Mouse (Mus musculus) megakaryocyte, embryonic 14.5 days (primary cell): ENCODE results near the gene Olfr1134. TPM values are rescaled to one million over a fixed set of nuclear protein-coding genes. Genes with fewer than 3 reads are reported as not detected.
"Not testable (repeated sequence)": the region's sequence is repeated elsewhere in the genome, so short reads cannot be mapped to it uniquely, and the experiment has no call there.

Experiments used
- H3K27me3 ChIP-seq: replicated peaks from 2 replicates; pipeline ENCODE3; 2012; ENCODE audit warnings: inconsistent platforms
- H3K36me3 ChIP-seq: replicated peaks from 2 replicates; pipeline ENCODE3; 2012; ENCODE audit warnings: low read length, inconsistent platforms, mixed read lengths
- H3K4me1 ChIP-seq: 2 replicates; pipeline ENCODE4 v1.6.1; 2012; ENCODE audit warnings: inconsistent platforms
- H3K4me3 ChIP-seq: replicated peaks from 2 replicates; pipeline ENCODE3; 2012; ENCODE audit warnings: moderate library complexity, mild to moderate bottlenecking, inconsistent platforms
- H3K9me3 ChIP-seq: 2 replicates; pipeline ENCODE4 v1.6.1; 2012; ENCODE audit warnings: inconsistent platforms
- FLI1 ChIP-seq: IDR thresholded peaks from 2 replicates; pipeline ENCODE4 v1.6.1; 2012; ENCODE audit warnings: low read length, inconsistent platforms, mixed read lengths
- GATA1 ChIP-seq: IDR thresholded peaks from 3 replicates; pipeline ENCODE4 v1.6.1; 2012; ENCODE audit warnings: mixed read lengths, low read length, inconsistent platforms, borderline replicate concordance
- polyA plus RNA-seq: library from polyadenylated mRNA; stranded (reverse); fragments of >175 nt; gene quantifications from 2 replicates; pipeline ENCODE4 v1.2.3, GENCODE M21; 2012; ENCODE audit warnings: low replicate concordance; ENCODE audit not compliant: insufficient read depth

The Olfr1134 gene
- not detected in 2 replicates for polyA plus RNA-seq

GRCm38 (mm10) chr2:87658360-87658759 is at the start of gene Olfr1134:
Olfr1134 (minus strand) TSS chr2:87658460.
- no peaks in the 10 kb centered on the region for H3K4me1 ChIP-seq
- H3K4me3 ChIP-seq, result no peak within 1 kb of the TSS
- H3K9me3 ChIP-seq, result 0 out of 2 replicates have a peak, but pooled peaks cover 4% of the 10 kb centered on the region
- TF ChIP-seq FLI1 (no peak), GATA1 (no peak)
- no peaks in the 10 kb centered on the region for H3K27me3 ChIP-seq
- no peaks in the 10 kb centered on the region for H3K36me3 ChIP-seq

DNA sequence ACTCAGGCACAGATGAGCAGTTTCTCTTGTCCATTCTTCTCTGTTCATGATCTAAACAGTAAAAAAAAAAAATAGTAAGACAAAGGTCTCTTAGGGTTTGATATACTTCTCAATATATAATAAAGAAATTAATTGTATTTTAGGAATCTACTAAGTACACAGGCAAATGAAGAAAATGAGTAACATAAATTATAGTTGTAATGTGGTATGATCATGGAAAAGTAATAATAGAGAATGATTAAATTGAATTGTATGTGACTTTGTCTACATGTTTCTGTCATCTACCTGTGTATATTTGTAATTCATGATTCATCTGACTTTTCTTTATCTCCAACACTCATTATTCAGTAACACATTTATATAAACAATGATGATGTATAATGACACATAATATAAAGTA is 35.6 kb upstream of the Olfr1134 start, which contains the start of gene Olfr1136:
TSS of gene Olfr1136 (minus strand) at position 101 of the 400 bp plus-strand sequence.
- no peak within 1 kb of the TSS for H3K4me3 ChIP-seq
- TF ChIP-seq GATA1, result no peak
- TF ChIP-seq FLI1, result no peak

DNA sequence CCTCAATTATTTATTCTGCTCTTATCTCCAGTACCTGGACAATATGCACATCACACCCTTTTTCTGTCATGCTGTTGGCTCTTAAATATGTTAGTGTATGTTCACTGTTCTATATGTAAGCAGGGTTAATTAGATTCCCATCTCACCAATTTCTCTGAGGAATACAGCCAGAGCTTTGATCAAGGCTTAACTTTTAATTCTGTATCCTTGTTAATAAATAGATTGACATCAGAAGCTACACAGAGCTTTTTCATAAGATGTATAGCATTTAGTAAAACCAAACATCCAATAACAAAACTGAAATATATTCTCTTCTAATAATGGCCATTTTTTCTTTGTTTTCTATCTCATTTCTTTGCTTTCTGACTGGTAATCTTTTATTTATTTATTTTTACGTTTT is 15.3 kb upstream of the Olfr1134 start, which contains the start of gene Olfr1135:
TSS of gene Olfr1135 (minus strand) at position 101 of the 400 bp plus-strand sequence.
- Histone ChIP-seq H3K4me1 (no peaks in the 10 kb centered on the region), H3K4me3 (no peak within 1 kb of the TSS), H3K36me3 (no peaks in the 10 kb centered on the region), H3K27me3 (no peaks in the 10 kb centered on the region), H3K9me3 (no peaks in the 10 kb centered on the region)
- TF ChIP-seq FLI1 (no peak), GATA1 (no peak)

More for the DNA sequence above, 35.6 kb upstream of the Olfr1134 start, which contains the start of gene Olfr1136:
- no peaks in the 10 kb centered on the region for H3K27me3 ChIP-seq
- H3K36me3 ChIP-seq, result no peaks in the 10 kb centered on the region
- no peaks in the 10 kb centered on the region for H3K4me1 ChIP-seq
- H3K9me3 ChIP-seq, result no peaks in the 10 kb centered on the region

DNA sequence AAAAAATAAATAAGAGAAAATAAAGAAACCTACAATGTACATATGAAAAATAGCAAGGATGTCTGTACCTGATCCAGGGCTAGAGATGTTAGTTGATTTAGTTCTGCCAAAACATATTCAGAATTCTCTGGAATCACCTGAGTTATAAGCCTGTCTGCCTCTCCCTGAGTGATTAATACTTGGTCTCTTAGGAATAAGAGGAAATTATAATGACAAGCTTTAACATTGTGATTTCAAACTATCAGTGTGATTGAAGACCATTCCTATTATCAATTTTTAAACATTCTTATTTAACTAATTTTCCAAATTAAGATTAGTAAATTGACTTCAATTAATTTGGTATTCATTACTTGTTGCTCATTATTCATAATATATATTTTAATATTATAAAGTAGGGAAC is 11.0 kb downstream of the Olfr1134 start, which contains the start of gene Olfr1133:
TSS of gene Olfr1133 (minus strand) at position 101 of the 400 bp plus-strand sequence.
- Histone ChIP-seq H3K9me3 (no peaks in the 10 kb centered on the region), H3K36me3 (no peaks in the 10 kb centered on the region), H3K4me1 (no peaks in the 10 kb centered on the region), H3K27me3 (no peaks in the 10 kb centered on the region), H3K4me3 (no peak within 1 kb of the TSS)
- no peak for TF ChIP-seq FLI1
- no peak for TF ChIP-seq GATA1

DNA sequence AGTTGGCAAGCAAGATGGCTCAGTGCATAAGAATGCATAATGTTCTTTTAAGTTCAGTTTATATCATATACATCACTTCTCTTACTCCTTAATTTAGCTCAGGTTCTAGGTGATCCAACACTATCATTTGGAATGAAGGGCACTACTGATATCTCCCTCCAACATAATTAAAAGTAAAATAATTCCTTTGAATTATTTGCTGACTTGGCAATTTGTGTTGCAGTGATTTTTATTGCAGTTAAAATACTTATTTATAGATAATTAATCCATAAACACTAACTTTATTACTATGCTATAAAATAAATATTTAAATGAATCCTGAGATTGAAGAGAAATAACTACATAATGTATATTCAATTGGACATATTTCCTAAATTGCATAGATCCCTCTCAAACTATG is 15.8 kb downstream of the Olfr1134 start:
- TF ChIP-seq GATA1, result no peak
- no peak for TF ChIP-seq FLI1
- H3K4me3 ChIP-seq, result no peak overlapping the region
- H3K9me3 ChIP-seq, result no peaks in the 10 kb centered on the region
- H3K4me1 ChIP-seq, result no peaks in the 10 kb centered on the region
- H3K27me3 ChIP-seq, result no peaks in the 10 kb centered on the region
- no peaks in the 10 kb centered on the region for H3K36me3 ChIP-seq

DNA sequence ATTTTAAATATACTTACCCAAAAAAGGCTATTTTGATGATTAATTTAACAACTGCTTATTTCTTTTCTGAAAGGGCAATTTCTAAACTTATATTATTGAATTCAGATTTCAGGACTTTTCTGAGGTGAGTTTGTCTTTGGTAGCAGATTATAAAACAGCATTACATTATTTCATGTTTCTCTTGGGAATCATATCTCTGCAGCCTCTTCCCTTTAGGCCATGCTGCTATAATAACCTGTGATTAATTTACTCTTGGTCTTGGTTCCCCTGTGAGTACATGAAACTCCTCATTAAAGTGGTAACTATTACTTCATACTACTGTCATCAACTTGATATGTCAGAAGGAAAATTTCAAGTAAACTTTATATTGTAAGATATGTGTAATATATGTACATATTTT is 20.8 kb downstream of the Olfr1134 start, which contains the start of gene Olfr1132:
TSS of gene Olfr1132 (minus strand) at position 101 of the 400 bp plus-strand sequence.
- TF ChIP-seq FLI1 (no peak), GATA1 (no peak)
- no peaks in the 10 kb centered on the region for H3K36me3 ChIP-seq
- H3K4me1 ChIP-seq, result no peaks in the 10 kb centered on the region
- H3K27me3 ChIP-seq, result no peaks in the 10 kb centered on the region
- H3K9me3 ChIP-seq, result no peaks in the 10 kb centered on the region
- no peak within 1 kb of the TSS for H3K4me3 ChIP-seq

DNA sequence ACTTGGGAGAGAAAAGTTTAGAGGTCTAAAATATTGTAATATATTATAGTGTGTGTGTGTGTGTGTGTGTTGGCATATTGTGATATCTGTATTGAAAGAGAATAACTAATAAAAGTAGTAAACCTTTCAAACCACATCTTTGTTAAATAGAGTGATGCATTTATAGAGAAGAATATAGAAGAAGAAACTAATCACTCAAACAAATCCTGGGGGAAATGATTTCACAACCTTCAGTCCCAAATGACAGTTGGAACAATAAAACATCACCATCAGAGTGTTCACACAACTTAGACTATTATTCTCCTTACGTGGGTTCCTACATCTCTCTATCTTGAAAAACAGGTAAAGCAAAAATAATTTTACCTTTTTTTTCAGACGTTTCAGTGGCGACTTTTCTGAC is 31.5 kb downstream of the Olfr1134 start, which contains the start of gene Olfr1131:
TSS of gene Olfr1131 (plus strand) at position 301 of the 400 bp plus-strand sequence.
- Histone ChIP-seq H3K27me3 (no peaks in the 10 kb centered on the region), H3K36me3 (no peaks in the 10 kb centered on the region), H3K4me1 (no peaks in the 10 kb centered on the region), H3K9me3 (peaks cover 4% of the 10 kb centered on the region), H3K4me3 (no peak within 1 kb of the TSS)
- TF ChIP-seq FLI1, result no peak
- no peak for TF ChIP-seq GATA1

- not testable (repeated sequence) for H3K4me1 ChIP-seq, H3K9me3 ChIP-seq, H3K27me3 ChIP-seq, H3K4me3 ChIP-seq, H3K36me3 ChIP-seq
Measured at GRCm38 (mm10) chr2:87605912-87606311, 52.3 kb downstream of the Olfr1134 start, which contains the start of gene Olfr1130. Olfr1130 (plus strand) TSS chr2:87606212.

Other genes starting within 250 kb of the Olfr1134 start
- not detected in 2 replicates for gene Olfr1123, start 241.8 kb downstream of the Olfr1134 start, polyA plus RNA-seq
- not detected in 2 replicates for gene Olfr1124, start 228.2 kb downstream of the Olfr1134 start, polyA plus RNA-seq
- gene Olfr1126, start 204.5 kb downstream of the Olfr1134 start, polyA plus RNA-seq, result not detected in 2 replicates
- not detected in 2 replicates for gene Pramel7, start 161.4 kb downstream of the Olfr1134 start, polyA plus RNA-seq
- gene Pramel6, start 151.9 kb downstream of the Olfr1134 start, polyA plus RNA-seq, result not detected in 2 replicates
- not detected in 2 replicates for gene Olfr153, start 126.7 kb downstream of the Olfr1134 start, polyA plus RNA-seq
- gene Olfr1128, start 112.9 kb downstream of the Olfr1134 start, polyA plus RNA-seq, result not detected in 2 replicates
- not detected in 2 replicates for gene Olfr1129, start 84.6 kb downstream of the Olfr1134 start, polyA plus RNA-seq
- not detected in 2 replicates for gene Olfr1130, start 52.2 kb downstream of the Olfr1134 start, polyA plus RNA-seq
- not detected in 2 replicates for gene Olfr1131, start 31.4 kb downstream of the Olfr1134 start, polyA plus RNA-seq
- not detected in 2 replicates for gene Olfr1132, start 20.9 kb downstream of the Olfr1134 start, polyA plus RNA-seq
- not detected in 2 replicates for gene Olfr1133, start 11.1 kb downstream of the Olfr1134 start, polyA plus RNA-seq
- not detected in 2 replicates for gene Olfr1135, start 15.2 kb upstream of the Olfr1134 start, polyA plus RNA-seq
- gene Olfr1136, start 35.5 kb upstream of the Olfr1134 start, polyA plus RNA-seq, result not detected in 2 replicates
- gene Olfr1137, start 54.7 kb upstream of the Olfr1134 start, polyA plus RNA-seq, result 0.71 TPM in 1 of 2 replicates, not detected in the other
- gene Olfr1138, start 81.5 kb upstream of the Olfr1134 start, polyA plus RNA-seq, result not detected in 2 replicates
- gene Olfr1140, start 85.3 kb upstream of the Olfr1134 start, polyA plus RNA-seq, result not detected in 2 replicates
- gene Olfr1141, start 95.5 kb upstream of the Olfr1134 start, polyA plus RNA-seq, result not detected in 2 replicates
- not detected in 2 replicates for gene Olfr152, start 121.0 kb upstream of the Olfr1134 start, polyA plus RNA-seq
- not detected in 2 replicates for gene Olfr1143, start 142.1 kb upstream of the Olfr1134 start, polyA plus RNA-seq
- not detected in 2 replicates for gene Olfr1145, start 151.4 kb upstream of the Olfr1134 start, polyA plus RNA-seq
- not detected in 2 replicates for gene Olfr1148, start 172.1 kb upstream of the Olfr1134 start, polyA plus RNA-seq
- gene Olfr1150-ps1, start 185.5 kb upstream of the Olfr1134 start, polyA plus RNA-seq, result not detected in 2 replicates
- gene Olfr1151, start 197.4 kb upstream of the Olfr1134 start, polyA plus RNA-seq, result not detected in 2 replicates
- gene Olfr1152, start 208.0 kb upstream of the Olfr1134 start, polyA plus RNA-seq, result 0.43 TPM in 1 of 2 replicates, not detected in the other
- gene Olfr1153, start 236.5 kb upstream of the Olfr1134 start, polyA plus RNA-seq, result not detected in 2 replicates
- not detected in 2 replicates for gene Olfr1154, start 246.7 kb upstream of the Olfr1134 start, polyA plus RNA-seq